11 mouse cellular contexts compared by ENCODE assay signal in the genomic region with DNA sequence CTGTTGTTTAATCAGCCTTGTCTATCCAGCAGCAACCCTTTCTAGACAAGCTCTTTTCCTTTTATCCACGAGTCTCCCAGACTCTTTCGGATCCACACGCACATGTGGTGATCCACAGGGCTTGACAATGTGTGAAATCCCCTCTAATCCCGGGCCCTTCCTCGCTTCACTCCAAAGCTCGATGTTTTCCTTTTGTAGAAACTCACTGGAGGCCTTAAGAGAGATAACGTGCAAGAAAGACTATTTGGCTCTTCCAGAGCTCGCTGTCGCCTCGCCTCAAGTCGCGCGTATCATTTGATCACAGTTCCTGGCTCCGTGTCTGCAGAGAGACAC.
DNase-seq lines count a peak whose midpoint lies in the region; ATAC-seq and TF ChIP-seq lines count a peak whose summit lies in the region.
"Had no signal": no experiment of that assay in that cellular context is flagged by ENCODE, and none has a peak within 500 bp of the region (broad histone marks: within the 10 kb centered on the region; RNA-seq: fewer than 3 reads in every experiment).

No protein-coding gene starts in this region.

- H3K36me3 ChIP-seq in forebrain, embryonic 15.5 days, result no peaks in the 10 kb centered on the region
- H3K36me3 ChIP-seq in forebrain, embryonic 12.5 days (replicated peaks), result no peaks in the 10 kb centered on the region
- H3K36me3 ChIP-seq in thymus, adult 2 months (ENCODE audit: control insufficient read depth, insufficient read depth, low read length), result no peaks in the 10 kb centered on the region
- no peaks in the 10 kb centered on the region for H3K36me3 ChIP-seq in small intestine, adult 2 months (ENCODE audit: control insufficient read depth, insufficient read depth, low read length)
- H3K36me3 ChIP-seq: embryonic facial prominence, embryonic 12.5 days; kidney, embryonic 15.5 days; neural tube, embryonic 12.5 days had no signal

- peaks cover 7% of the 10 kb centered on the region for H3K4me1 ChIP-seq in forebrain, embryonic 15.5 days
- peaks cover 16% of the 10 kb centered on the region for H3K4me1 ChIP-seq in forebrain, embryonic 12.5 days
- H3K4me1 ChIP-seq in thymus, adult 2 months (replicated peaks; ENCODE audit: control insufficient read depth, insufficient read depth, low read length), result peaks cover 42% of the 10 kb centered on the region
- H3K4me1 ChIP-seq in small intestine, adult 2 months (ENCODE audit: control insufficient read depth, insufficient read depth, insufficient read length, low read length), result peaks cover 2% of the 10 kb centered on the region

- no peak for TF ChIP-seq CTCF in layer of hippocampus, adult 2 months (conservative IDR thresholded peaks at IDR 0.05)
- TF ChIP-seq CTCF in thymus, adult 2 months (IDR thresholded peaks at IDR 0.05; ENCODE audit: borderline replicate concordance, control insufficient read depth, extremely low read depth, insufficient read depth, low read length, poor library complexity), result no peak
- no peak for TF ChIP-seq CTCF in small intestine, adult 2 months (IDR thresholded peaks at IDR 0.05; ENCODE audit: extremely low read depth, insufficient read length, insufficient replicate concordance, low read depth, low read length)

- no peaks in the 10 kb centered on the region for H3K27me3 ChIP-seq in forebrain, embryonic 15.5 days
- no peaks in the 10 kb centered on the region for H3K27me3 ChIP-seq in forebrain, embryonic 12.5 days
- H3K27me3 ChIP-seq in thymus, adult 2 months (ENCODE audit: control insufficient read depth, insufficient read depth, low read length), result no peaks in the 10 kb centered on the region
- no peaks in the 10 kb centered on the region for H3K27me3 ChIP-seq in small intestine, adult 2 months (ENCODE audit: control insufficient read depth, insufficient read depth, low read length)
- H3K27me3 ChIP-seq: embryonic facial prominence, embryonic 12.5 days; kidney, embryonic 15.5 days; neural tube, embryonic 12.5 days had no signal

- H3K4me2 ChIP-seq in forebrain, embryonic 15.5 days (replicated peaks), result peak overlapping the region; percentile 14; the same call in 1 of the 2 replicates
- no peak overlapping the region for H3K4me2 ChIP-seq in forebrain, embryonic 12.5 days
- H3K4me2 ChIP-seq: embryonic facial prominence, embryonic 12.5 days; kidney, embryonic 15.5 days; neural tube, embryonic 12.5 days had no signal

- H3K9me3 ChIP-seq in forebrain, embryonic 15.5 days, result no peaks in the 10 kb centered on the region
- H3K9me3 ChIP-seq in forebrain, embryonic 12.5 days, result no peaks in the 10 kb centered on the region
- H3K9me3 ChIP-seq: embryonic facial prominence, embryonic 12.5 days; kidney, embryonic 15.5 days; neural tube, embryonic 12.5 days had no signal

- H3K4me3 ChIP-seq in forebrain, embryonic 15.5 days, result no peak overlapping the region
- no peak overlapping the region for H3K4me3 ChIP-seq in forebrain, embryonic 12.5 days (replicated peaks)
- H3K4me3 ChIP-seq in layer of hippocampus, adult 2 months, result peak overlapping the region; percentile 38
- H3K4me3 ChIP-seq in thymus, adult 2 months (ENCODE audit: control insufficient read depth, insufficient read depth, low read length), result peak overlapping the region; percentile 11
- H3K4me3 ChIP-seq in small intestine, adult 2 months (ENCODE audit: low read depth, low read length), result no peak overlapping the region
- H3K4me3 ChIP-seq: embryonic facial prominence, embryonic 12.5 days; kidney, embryonic 15.5 days; neural tube, embryonic 12.5 days had no signal

- WGBS in forebrain, embryonic 15.5 days, result 63% methylated on average over 14 of the region's 14 CpGs
- WGBS in forebrain, embryonic 12.5 days, result 68% methylated on average over 14 of the region's 14 CpGs
- WGBS in thymus, adult 2 months, result 68% methylated on average over 14 of the region's 14 CpGs
- 83% methylated on average over 14 of the region's 14 CpGs for WGBS in small intestine, adult 2 months

- no peak for TF ChIP-seq POLR2A in thymus, adult 2 months (IDR thresholded peaks at IDR 0.05; ENCODE audit: control insufficient read depth, extremely low read depth, insufficient read depth, low read length, poor library complexity)
- no peak for TF ChIP-seq POLR2A in small intestine, adult 2 months (IDR thresholded peaks at IDR 0.05; ENCODE audit: low read depth, low read length)

- no peak overlapping the region for H3K27ac ChIP-seq in forebrain, embryonic 15.5 days (replicated peaks)
- H3K27ac ChIP-seq in forebrain, embryonic 12.5 days, result no peak overlapping the region
- no peak overlapping the region for H3K27ac ChIP-seq in layer of hippocampus, adult 2 months
- H3K27ac ChIP-seq in thymus, adult 2 months (ENCODE audit: control insufficient read depth, insufficient read depth, low read length), result peak overlapping the region; percentile 98
- peak overlapping the region; percentile 75 for H3K27ac ChIP-seq in small intestine, adult 2 months (ENCODE audit: insufficient read depth, low read depth, low read length)
- H3K27ac ChIP-seq: embryonic facial prominence, embryonic 12.5 days; kidney, embryonic 15.5 days; neural tube, embryonic 12.5 days had no signal

- no peak for ATAC-seq in forebrain, embryonic 15.5 days (replicated peaks)
- ATAC-seq in forebrain, embryonic 12.5 days (ENCODE audit: low FRiP score), result no peak
- ATAC-seq in erythroid progenitor cell, adult 5-6 weeks (replicated peaks; ENCODE audit: low FRiP score, poor library complexity, severe bottlenecking), result no peak

- no peak for DNase-seq in layer of hippocampus, adult 2 months (ENCODE audit: low spot score in 2 of 2)
- no peak for DNase-seq in layer of hippocampus, adult 9-11 months
- peak; percentile 18 for DNase-seq in thymus, adult 2 months
- DNase-seq in thymus, postnatal 14 days, result no peak

- no peak overlapping the region for H3K9ac ChIP-seq in forebrain, embryonic 15.5 days (replicated peaks)
- H3K9ac ChIP-seq in forebrain, embryonic 12.5 days, result no peak overlapping the region
- H3K9ac ChIP-seq: embryonic facial prominence, embryonic 12.5 days; kidney, embryonic 15.5 days; neural tube, embryonic 12.5 days had no signal

Comparison
In these comparisons a context has a peak if more than half of its experiments do, and no peak if none do; other contexts are left out.
1. H3K27ac ChIP-seq: peak in thymus, adult 2 months (single experiment) and small intestine, adult 2 months (single experiment); none in forebrain, embryonic 15.5 days (single experiment), forebrain, embryonic 12.5 days (single experiment) and layer of hippocampus, adult 2 months (single experiment).
2. H3K4me3 ChIP-seq: peak in layer of hippocampus, adult 2 months (single experiment) and thymus, adult 2 months (single experiment); none in forebrain, embryonic 15.5 days (single experiment), forebrain, embryonic 12.5 days (single experiment) and small intestine, adult 2 months (single experiment).